Mouse (Mus musculus): Measurements from ENCODE around the gene Gm20661. TPM values are rescaled to one million over a fixed set of nuclear protein-coding genes. Genes with fewer than 3 reads are reported as not detected.

The Gm20661 gene
- polyA plus RNA-seq, 1 experiment from 2014 or later = 1.3 TPM

DNA sequence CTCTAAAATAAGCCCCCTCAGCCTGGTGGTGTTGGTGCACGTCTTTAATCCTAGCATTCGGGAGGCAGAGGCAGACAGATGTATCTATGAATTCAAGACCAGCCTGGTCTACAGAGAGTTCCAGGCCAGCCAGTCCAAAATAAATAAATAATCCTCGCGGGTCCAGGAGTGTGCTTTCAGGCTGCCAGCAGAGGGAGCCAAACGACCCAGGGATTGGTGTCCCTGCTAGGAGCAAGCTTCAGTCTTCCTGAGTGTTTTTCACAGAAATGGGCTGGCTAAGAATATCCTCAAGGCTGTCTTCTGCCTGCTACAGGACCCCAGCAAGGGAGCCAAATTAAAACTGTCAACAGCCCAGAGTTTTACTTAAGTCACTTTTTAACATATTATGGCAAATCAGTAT, 19.2 kb upstream of the Gm20661 start:
- Histone ChIP-seq H3K36me3 (replicated peaks; ENCODE audit: control insufficient read depth, insufficient read depth) (no peaks in the 10 kb centered on the region), H3K27ac (no peak overlapping the region), H3K9me3 (ENCODE audit: control insufficient read depth, low read length) (no peaks in the 10 kb centered on the region), H3K4me3 (replicated peaks; ENCODE audit: low read length) (no peak overlapping the region), H3K4me2 (replicated peaks) (no peak overlapping the region), H3K9ac (no peak overlapping the region), H3K4me1 (replicated peaks; ENCODE audit: control insufficient read depth, insufficient read depth, low read length) (peaks cover 16% of the 10 kb centered on the region), H3K27me3 (ENCODE audit: control insufficient read depth, insufficient read depth, low read length) (no peaks in the 10 kb centered on the region)
- 32% methylated on average over 5 of the region's 5 CpGs for WGBS
- peak; percentile 87 for DNase-seq (ENCODE audit: low spot score)
- ATAC-seq (ENCODE audit: low FRiP score) = peak; percentile 58; the same call in 1 of the 2 replicates

- Histone ChIP-seq H3K9me3 (ENCODE audit: control insufficient read depth, low read length) (no peaks in the 10 kb centered on the region), H3K36me3 (replicated peaks; ENCODE audit: control insufficient read depth, insufficient read depth) (no peaks in the 10 kb centered on the region), H3K4me2 (replicated peaks) (no peak overlapping the region), H3K4me3 (replicated peaks; ENCODE audit: low read length) (no peak overlapping the region), H3K27ac (no peak overlapping the region), H3K27me3 (ENCODE audit: control insufficient read depth, insufficient read depth, low read length) (no peaks in the 10 kb centered on the region), H3K9ac (no peak overlapping the region), H3K4me1 (replicated peaks; ENCODE audit: control insufficient read depth, insufficient read depth, low read length) (peaks cover 16% of the 10 kb centered on the region)
- ATAC-seq (ENCODE audit: low FRiP score) (no peak), DNase-seq (ENCODE audit: low spot score) (no peak)
- 91% methylated on average over 9 of the region's 9 CpGs for whole genome bisulfite sequencing
Measured at GRCm38 (mm10) chr9:107964681-107965080, 18.2 kb upstream of the Gm20661 start.

- DNase-seq (ENCODE audit: low spot score) = no peak
- no peak overlapping the region for H3K4me3 ChIP-seq (replicated peaks; ENCODE audit: low read length)
- H3K4me2 ChIP-seq (replicated peaks) = no peak overlapping the region
- H3K4me1 ChIP-seq (replicated peaks; ENCODE audit: control insufficient read depth, insufficient read depth, low read length) = peaks cover 6% of the 10 kb centered on the region; the same call in 1 of the 2 replicates
- H3K9me3 ChIP-seq (ENCODE audit: control insufficient read depth, low read length) = no peaks in the 10 kb centered on the region
- no peaks in the 10 kb centered on the region for H3K36me3 ChIP-seq (replicated peaks; ENCODE audit: control insufficient read depth, insufficient read depth)
- no peak overlapping the region for H3K27ac ChIP-seq
- 93% methylated on average over 10 of the region's 10 CpGs for WGBS
- ATAC-seq (ENCODE audit: low FRiP score) = no peak
- H3K9ac ChIP-seq = no peak overlapping the region
- H3K27me3 ChIP-seq (ENCODE audit: control insufficient read depth, insufficient read depth, low read length) = no peaks in the 10 kb centered on the region
Measured at GRCm38 (mm10) chr9:107966676-107967075, 16.2 kb upstream of the Gm20661 start.

DNA sequence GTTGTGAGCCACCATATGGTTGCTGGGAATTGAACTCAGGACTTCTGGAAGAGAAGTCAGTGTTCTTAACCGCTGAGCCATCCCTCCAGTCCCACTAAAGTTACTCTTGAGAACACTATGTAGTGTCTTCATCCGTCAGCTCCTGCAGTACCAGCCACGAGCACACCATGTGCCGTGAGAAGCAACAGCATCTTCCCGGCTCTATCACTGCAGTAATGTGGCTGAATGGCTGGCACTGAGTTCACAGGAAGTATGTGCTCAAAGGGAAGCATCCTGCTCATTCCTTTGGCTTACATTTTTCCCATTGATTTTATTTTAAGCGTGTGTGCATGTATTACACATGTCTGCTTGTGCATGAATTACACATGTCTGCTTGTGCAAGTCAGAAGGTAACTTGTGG, 15.4 kb upstream of the Gm20661 start:
- 89% methylated on average over 6 of the region's 6 CpGs for WGBS
- no peaks in the 10 kb centered on the region for H3K9me3 ChIP-seq (ENCODE audit: control insufficient read depth, low read length)
- no peak overlapping the region for H3K27ac ChIP-seq
- no peak overlapping the region for H3K4me3 ChIP-seq (replicated peaks; ENCODE audit: low read length)
- no peaks in the 10 kb centered on the region for H3K27me3 ChIP-seq (ENCODE audit: control insufficient read depth, insufficient read depth, low read length)
- ATAC-seq (ENCODE audit: low FRiP score) = no peak
- H3K4me1 ChIP-seq (replicated peaks; ENCODE audit: control insufficient read depth, insufficient read depth, low read length) = no peaks in the 10 kb centered on the region
- no peaks in the 10 kb centered on the region for H3K36me3 ChIP-seq (replicated peaks; ENCODE audit: control insufficient read depth, insufficient read depth)
- H3K4me2 ChIP-seq (replicated peaks) = no peak overlapping the region
- no peak for DNase-seq (ENCODE audit: low spot score)
- H3K9ac ChIP-seq = no peak overlapping the region

DNA sequence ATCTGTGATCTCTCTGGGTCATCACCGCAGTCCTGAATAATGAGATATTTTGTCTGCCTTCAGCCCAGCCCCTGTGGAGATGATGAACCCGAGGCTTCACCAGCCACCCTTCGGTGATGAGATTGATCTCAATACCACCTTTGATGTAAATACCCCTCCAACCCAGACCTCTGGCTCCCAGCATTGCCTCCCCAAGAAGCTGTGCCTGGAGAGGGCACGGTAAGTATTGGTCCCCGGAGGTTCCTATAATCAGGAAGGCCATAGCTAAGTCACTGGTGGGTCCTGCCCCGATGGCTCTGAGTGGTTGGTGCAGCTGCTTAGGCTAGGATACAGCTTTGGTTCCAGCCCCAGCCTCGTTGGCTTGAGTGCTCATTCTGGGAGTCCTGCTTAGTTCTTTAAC, 14.3 kb upstream of the Gm20661 start:
- DNase-seq (ENCODE audit: low spot score) (no peak), ATAC-seq (ENCODE audit: low FRiP score) (no peak)
- no peak overlapping the region for H3K9ac ChIP-seq
- no peaks in the 10 kb centered on the region for H3K9me3 ChIP-seq (ENCODE audit: control insufficient read depth, low read length)
- H3K4me3 ChIP-seq (replicated peaks; ENCODE audit: low read length) = no peak overlapping the region
- 95% methylated on average over 7 of the region's 7 CpGs for WGBS
- no peak overlapping the region for H3K27ac ChIP-seq
- no peak overlapping the region for H3K4me2 ChIP-seq (replicated peaks)
- H3K4me1 ChIP-seq (replicated peaks; ENCODE audit: control insufficient read depth, insufficient read depth, low read length) = no peaks in the 10 kb centered on the region
- no peaks in the 10 kb centered on the region for H3K36me3 ChIP-seq (replicated peaks; ENCODE audit: control insufficient read depth, insufficient read depth)
- H3K27me3 ChIP-seq (ENCODE audit: control insufficient read depth, insufficient read depth, low read length) = no peaks in the 10 kb centered on the region

DNA sequence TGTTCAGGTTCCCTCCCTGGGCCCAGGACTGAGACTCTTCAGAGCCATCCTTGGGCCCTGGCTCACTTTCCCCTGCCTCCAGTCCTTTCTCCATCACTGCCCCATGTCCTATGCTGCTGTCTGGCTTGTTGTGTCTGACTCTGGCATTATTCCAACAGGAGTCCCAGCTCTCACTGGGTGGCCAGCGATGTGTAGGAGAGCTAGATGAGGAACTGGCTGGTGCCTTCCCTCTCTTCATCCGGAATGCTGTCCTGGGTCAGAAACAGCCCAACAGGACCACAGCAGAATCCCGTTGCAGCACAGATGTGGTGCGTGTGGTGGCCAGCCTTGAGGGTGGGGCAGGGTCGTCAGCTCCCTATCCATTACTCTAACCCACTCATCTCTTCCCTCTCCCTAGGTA, 12.5 kb upstream of the Gm20661 start:
- no peaks in the 10 kb centered on the region for H3K27me3 ChIP-seq (ENCODE audit: control insufficient read depth, insufficient read depth, low read length)
- no peaks in the 10 kb centered on the region for H3K9me3 ChIP-seq (ENCODE audit: control insufficient read depth, low read length)
- 89% methylated on average over 5 of the region's 5 CpGs for WGBS
- no peak for ATAC-seq (ENCODE audit: low FRiP score)
- no peak overlapping the region for H3K4me2 ChIP-seq (replicated peaks)
- H3K36me3 ChIP-seq (replicated peaks; ENCODE audit: control insufficient read depth, insufficient read depth) = no peaks in the 10 kb centered on the region
- H3K9ac ChIP-seq = no peak overlapping the region
- H3K27ac ChIP-seq = no peak overlapping the region
- no peaks in the 10 kb centered on the region for H3K4me1 ChIP-seq (replicated peaks; ENCODE audit: control insufficient read depth, insufficient read depth, low read length)
- H3K4me3 ChIP-seq (replicated peaks; ENCODE audit: low read length) = no peak overlapping the region
- DNase-seq (ENCODE audit: low spot score) = no peak

DNA sequence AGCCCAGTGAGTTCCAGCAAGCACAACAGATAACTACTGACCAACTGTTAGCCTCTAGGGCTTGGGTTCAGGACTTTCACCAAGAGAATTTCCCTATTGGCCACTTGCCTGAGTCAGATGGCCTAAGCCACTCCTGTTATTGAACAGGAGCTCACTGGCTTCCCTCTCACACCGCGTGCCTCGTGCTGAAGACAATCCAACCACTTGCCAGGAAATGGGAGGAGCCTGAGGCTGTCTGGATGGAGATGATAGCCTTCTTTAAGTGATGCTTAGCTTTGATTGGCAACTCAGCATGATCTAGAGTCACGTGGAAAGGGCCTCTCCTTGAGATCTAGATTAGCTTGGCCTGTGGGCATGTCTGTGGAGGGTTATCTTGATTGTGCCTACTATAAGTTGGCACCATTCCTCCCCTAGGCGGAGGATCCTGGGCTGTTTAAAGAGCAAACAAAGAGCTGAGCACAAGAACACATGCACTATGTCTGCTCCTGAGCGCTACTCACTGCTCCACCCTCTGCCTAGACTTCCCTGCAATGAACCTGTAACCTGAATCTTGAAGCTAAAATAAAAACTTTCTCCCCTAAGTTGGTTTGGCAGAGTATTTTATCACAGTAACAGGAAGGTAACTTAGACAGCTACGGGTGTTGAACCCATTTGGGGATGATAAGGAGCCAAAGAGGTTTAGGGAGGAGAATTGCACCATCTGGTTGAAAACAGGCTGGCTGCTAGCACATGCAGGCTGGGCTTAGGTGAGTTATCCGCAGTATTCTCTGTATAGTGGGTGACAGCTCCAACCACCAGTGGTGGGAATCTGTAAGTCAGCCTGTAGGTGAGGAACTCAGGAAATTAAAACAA, 10.9 kb upstream of the Gm20661 start:
- H3K27ac ChIP-seq = no peak overlapping the region
- 86% methylated on average over 8 of the region's 8 CpGs for WGBS

DNA sequence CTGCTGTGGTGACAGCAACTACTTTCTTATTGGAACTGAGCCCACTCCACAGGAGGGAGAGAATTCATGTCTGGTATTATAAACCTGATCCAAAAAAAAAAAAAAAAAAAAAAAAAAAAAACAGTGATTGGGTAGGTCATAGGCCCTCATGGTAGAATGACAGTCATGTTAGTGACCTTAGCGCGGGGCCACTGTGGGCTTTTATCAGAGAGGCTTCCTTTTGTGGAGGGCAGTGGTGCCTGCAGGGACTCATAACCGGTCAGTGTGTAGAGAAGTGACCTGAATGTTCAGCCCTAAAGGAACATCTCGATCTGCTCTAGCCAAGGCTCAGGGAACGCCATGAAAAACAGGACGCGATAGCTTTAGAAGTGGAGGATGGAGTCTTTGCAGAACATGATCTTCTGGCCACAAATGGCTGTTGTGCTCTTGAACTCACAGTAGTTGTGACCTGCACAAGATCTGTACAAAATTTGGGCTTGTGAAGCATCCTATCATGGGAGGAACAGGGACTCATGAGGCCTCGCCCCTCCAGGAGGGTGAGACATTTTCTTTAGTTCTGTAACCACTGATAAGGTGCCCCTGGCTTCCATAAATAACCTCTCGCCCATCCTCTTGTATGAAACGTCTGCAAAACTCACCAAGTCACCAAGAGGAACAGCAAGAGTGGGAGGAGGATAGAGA, 8.2 kb upstream of the Gm20661 start:
- Histone ChIP-seq H3K9ac (no peak overlapping the region), H3K4me3 (replicated peaks; ENCODE audit: low read length) (no peak overlapping the region), H3K4me2 (replicated peaks) (no peak overlapping the region), H3K27me3 (ENCODE audit: control insufficient read depth, insufficient read depth, low read length) (no peaks in the 10 kb centered on the region), H3K36me3 (replicated peaks; ENCODE audit: control insufficient read depth, insufficient read depth) (no peaks in the 10 kb centered on the region), H3K27ac (no peak overlapping the region), H3K9me3 (ENCODE audit: control insufficient read depth, low read length) (no peaks in the 10 kb centered on the region), H3K4me1 (replicated peaks; ENCODE audit: control insufficient read depth, insufficient read depth, low read length) (no peaks in the 10 kb centered on the region)
- ATAC-seq (ENCODE audit: low FRiP score) (no peak), DNase-seq (ENCODE audit: low spot score) (no peak)
- WGBS = 84% methylated on average over 10 of the region's 10 CpGs

More for the DNA sequence above, 10.9 kb upstream of the Gm20661 start:
- Histone ChIP-seq H3K36me3 (replicated peaks; ENCODE audit: control insufficient read depth, insufficient read depth) (no peaks in the 10 kb centered on the region), H3K9ac (no peak overlapping the region), H3K4me2 (replicated peaks) (no peak overlapping the region), H3K27me3 (ENCODE audit: control insufficient read depth, insufficient read depth, low read length) (no peaks in the 10 kb centered on the region), H3K4me3 (replicated peaks; ENCODE audit: low read length) (no peak overlapping the region), H3K9me3 (ENCODE audit: control insufficient read depth, low read length) (no peaks in the 10 kb centered on the region), H3K4me1 (replicated peaks; ENCODE audit: control insufficient read depth, insufficient read depth, low read length) (no peaks in the 10 kb centered on the region)
- no peak for DNase-seq (ENCODE audit: low spot score)
- ATAC-seq (ENCODE audit: low FRiP score) = no peak

DNA sequence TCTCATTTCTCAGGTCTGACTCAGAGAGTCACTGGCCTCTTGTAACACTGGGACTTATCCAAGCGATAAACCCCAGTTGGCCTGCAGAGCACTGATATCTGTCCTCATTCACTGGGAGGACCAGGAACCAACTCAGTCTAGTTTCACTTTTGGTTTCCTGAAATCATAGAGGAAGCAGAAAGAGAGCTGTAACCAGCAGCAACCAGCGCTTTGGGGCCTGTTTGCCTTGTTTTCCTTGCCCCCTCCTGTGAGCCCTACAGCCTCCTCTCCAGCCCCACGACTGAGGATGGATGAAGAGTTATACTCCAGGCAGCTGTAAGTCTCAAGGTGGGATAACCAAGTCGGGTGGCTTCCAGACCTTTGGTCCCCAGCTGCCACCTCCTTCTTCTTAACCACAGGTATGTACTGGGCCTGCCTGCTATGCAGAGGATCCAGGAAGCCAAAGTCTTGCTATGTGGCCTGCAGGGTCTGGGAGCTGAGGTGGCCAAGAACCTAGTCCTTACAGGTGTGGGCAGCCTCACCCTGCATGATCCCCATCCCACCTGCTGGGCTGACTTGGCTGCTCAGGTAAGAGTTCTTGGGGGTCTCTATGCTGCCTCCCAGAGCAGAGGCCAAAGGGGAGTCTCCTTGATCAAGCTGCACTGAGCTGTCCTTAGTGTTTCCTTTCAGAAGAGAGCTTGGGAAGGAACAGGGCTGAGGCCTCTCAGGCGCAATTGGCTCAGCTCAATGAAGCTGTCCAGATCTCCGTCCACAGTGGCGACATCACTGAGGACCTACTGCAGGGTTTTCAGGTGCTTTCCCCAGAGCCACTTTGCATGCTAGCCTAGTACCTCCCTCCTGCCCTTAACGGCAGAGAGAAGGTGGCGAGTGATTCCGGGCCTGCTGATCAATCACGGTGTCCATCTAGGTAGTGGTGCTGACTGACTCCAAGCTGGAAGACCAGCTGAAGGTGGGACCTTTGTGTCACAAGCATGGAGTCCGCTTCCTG, 7.2 kb upstream of the Gm20661 start, which contains the start of gene Uba7:
Gene Uba7, plus strand, starts transcription at position 107 of the 988 bp plus-strand sequence.
- whole genome bisulfite sequencing = 72% methylated on average over 12 of the region's 12 CpGs
- no peak within 1 kb of the TSS for H3K9ac ChIP-seq

More for the DNA sequence above, 7.2 kb upstream of the Gm20661 start, which contains the start of gene Uba7:
- Histone ChIP-seq H3K4me2 (replicated peaks) (no peak within 1 kb of the TSS), H3K36me3 (replicated peaks; ENCODE audit: control insufficient read depth, insufficient read depth) (no peaks in the 10 kb centered on the region), H3K27me3 (ENCODE audit: control insufficient read depth, insufficient read depth, low read length) (no peaks in the 10 kb centered on the region), H3K4me3 (replicated peaks; ENCODE audit: low read length) (no peak within 1 kb of the TSS), H3K27ac (no peak within 1 kb of the TSS), H3K9me3 (ENCODE audit: control insufficient read depth, low read length) (no peaks in the 10 kb centered on the region), H3K4me1 (replicated peaks; ENCODE audit: control insufficient read depth, insufficient read depth, low read length) (no peaks in the 10 kb centered on the region)
- no peak for ATAC-seq (ENCODE audit: low FRiP score)
- DNase-seq (ENCODE audit: low spot score) = no peak

All from hindbrain, embryonic 14.5 days (tissue).